Mouse (Mus musculus) forebrain, embryonic 11.5 days (tissue): ENCODE measurements at regions not wholly inside any gene's neighbourhood (a gene's known extent, or its start where the extent isn't known, plus 50 kb on each side); places are given as distances from the start of the nearest gene placed in this dataset.

Experiments
- ATAC-seq: fragments of 200-750 bp; cut with Nextera tagmentation; replicated peaks from 2 replicates; pipeline ENCODE4 v1.8.0; 2017; ENCODE audit warnings: moderate TSS enrichment; ENCODE audit not compliant: low FRiP score
- DNase-seq: peaks from one replicate; pipeline ENCODE4 v3.0.0-alpha.2; 2017; ENCODE audit warnings: low spot score
- H3K27ac ChIP-seq: fragments of 300-500 bp; sonication (generic); 2 replicates; pipeline ENCODE4 v1.5.1; 2014; ENCODE audit warnings: low read depth, low read length
- H3K27me3 ChIP-seq: fragments of 300-500 bp; sonication (generic); 2 replicates; pipeline ENCODE4 v1.6.1; 2014; ENCODE audit warnings: mild to moderate bottlenecking, low read length, mixed read lengths; ENCODE audit not compliant: control insufficient read depth, insufficient read depth
- H3K36me3 ChIP-seq: fragments of 300-500 bp; sonication (generic); 2 replicates; pipeline ENCODE4 v1.6.1; 2014; ENCODE audit warnings: mild to moderate bottlenecking, low read length, moderate library complexity, mixed read lengths; ENCODE audit not compliant: control insufficient read depth, insufficient read depth
- H3K4me1 ChIP-seq: fragments of 300-500 bp; sonication (generic); replicated peaks from 2 replicates; pipeline ENCODE4 v1.6.1; 2014; ENCODE audit warnings: low read length, mixed read lengths; ENCODE audit not compliant: control insufficient read depth, insufficient read depth
- H3K4me2 ChIP-seq: fragments of 300-500 bp; sonication (generic); 2 replicates; pipeline ENCODE4 v1.6.1; 2014; ENCODE audit warnings: low read depth, mild to moderate bottlenecking, low read length, moderate library complexity, mixed read lengths; ENCODE audit not compliant: severe bottlenecking
- H3K4me3 ChIP-seq: fragments of 300-500 bp; sonication (generic); 2 replicates; pipeline ENCODE4 v1.5.1; 2014; ENCODE audit warnings: low read depth, low read length
- H3K9ac ChIP-seq: fragments of 300-500 bp; sonication (generic); 2 replicates; pipeline ENCODE4 v1.6.1; 2014; ENCODE audit warnings: low read length
- H3K9me3 ChIP-seq: fragments of 300-500 bp; sonication (generic); 2 replicates; pipeline ENCODE4 v1.6.1; 2016; ENCODE audit warnings: low read length, mixed read lengths; ENCODE audit not compliant: control insufficient read depth
- WGBS: fragments of 180-500 bp; shearing (Covaris S2); extraction: QIAGEN DNeasy Blood & Tissue Kit; methylation state at CpG from one replicate; pipeline ENCODE4 v1.1.7; 2014; 5-methylcytosine and 5-hydroxymethylcytosine counted together

DNA sequence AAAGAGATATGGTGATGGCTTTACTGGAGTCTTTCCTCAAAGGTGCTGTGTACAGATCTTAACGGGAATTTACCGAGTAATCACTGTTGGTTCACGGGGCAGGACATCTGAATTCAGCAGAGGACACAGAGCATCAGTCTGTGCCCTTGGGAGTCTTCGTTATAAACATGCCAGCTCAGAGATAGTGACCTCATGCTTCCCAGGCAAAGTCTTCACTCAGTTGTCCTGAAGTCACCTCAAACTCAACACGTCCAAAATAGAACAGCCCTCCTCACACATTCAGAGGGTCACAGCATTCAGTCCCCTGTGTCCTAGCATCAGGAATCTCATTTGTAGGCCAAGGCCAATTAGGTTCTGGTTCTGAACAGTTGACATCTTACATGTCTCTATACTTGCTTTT is 151.9 kb upstream of the Nrip1 start:
- Histone ChIP-seq H3K4me2 (no peak overlapping the region), H3K27ac (no peak overlapping the region), H3K4me3 (no peak overlapping the region), H3K9ac (no peak overlapping the region), H3K27me3 (no peaks in the 10 kb centered on the region), H3K4me1 (no peaks in the 10 kb centered on the region), H3K36me3 (no peaks in the 10 kb centered on the region), H3K9me3 (no peaks in the 10 kb centered on the region)
- ATAC-seq (no peak), DNase-seq (no peak)
- WGBS: 86% methylated on average over 5 of the region's 5 CpGs

- Histone ChIP-seq H3K27me3 (no peaks in the 10 kb centered on the region), H3K4me3 (no peak overlapping the region), H3K27ac (no peak overlapping the region), H3K9me3 (no peaks in the 10 kb centered on the region), H3K4me2 (no peak overlapping the region), H3K9ac (no peak overlapping the region), H3K4me1 (no peaks in the 10 kb centered on the region), H3K36me3 (no peaks in the 10 kb centered on the region)
- 84% methylated on average over 4 of the region's 4 CpGs for WGBS
- no peak for ATAC-seq
- no peak for DNase-seq
These were observed 151.3 kb upstream of the Nrip1 start for GRCm38 (mm10) chr16:76524921-76525320.

GRCm38 (mm10) chr16:76521142-76521541 is 147.5 kb upstream of the Nrip1 start:
- no peak overlapping the region for H3K4me3 ChIP-seq
- H3K27me3 ChIP-seq: no peaks in the 10 kb centered on the region
- no peaks in the 10 kb centered on the region for H3K4me1 ChIP-seq
- 94% methylated on average over 6 of the region's 6 CpGs for WGBS
- no peaks in the 10 kb centered on the region for H3K9me3 ChIP-seq
- DNase-seq (no peak), ATAC-seq (no peak)
- no peak overlapping the region for H3K4me2 ChIP-seq
- no peaks in the 10 kb centered on the region for H3K36me3 ChIP-seq
- H3K27ac ChIP-seq: no peak overlapping the region
- H3K9ac ChIP-seq: no peak overlapping the region

GRCm38 (mm10) chr16:76520643-76520993 is 147.0 kb upstream of the Nrip1 start:
- no peaks in the 10 kb centered on the region for H3K36me3 ChIP-seq
- H3K4me1 ChIP-seq: no peaks in the 10 kb centered on the region
- H3K4me3 ChIP-seq: no peak overlapping the region
- 77% methylated on average over 3 of the region's 3 CpGs for WGBS
- no peaks in the 10 kb centered on the region for H3K27me3 ChIP-seq
- H3K9ac ChIP-seq: no peak overlapping the region
- H3K4me2 ChIP-seq: no peak overlapping the region
- ATAC-seq: no peak
- H3K9me3 ChIP-seq: no peaks in the 10 kb centered on the region
- no peak for DNase-seq
- no peak overlapping the region for H3K27ac ChIP-seq

- Histone ChIP-seq H3K4me1 (no peaks in the 10 kb centered on the region), H3K4me3 (no peak overlapping the region), H3K9me3 (no peaks in the 10 kb centered on the region), H3K9ac (no peak overlapping the region), H3K27ac (no peak overlapping the region), H3K27me3 (no peaks in the 10 kb centered on the region), H3K36me3 (no peaks in the 10 kb centered on the region), H3K4me2 (no peak overlapping the region)
- 91% methylated on average over 10 of the region's 10 CpGs for WGBS
- DNase-seq (no peak), ATAC-seq (no peak)
These were observed 146.4 kb upstream of the Nrip1 start for GRCm38 (mm10) chr16:76519911-76520642.

DNA sequence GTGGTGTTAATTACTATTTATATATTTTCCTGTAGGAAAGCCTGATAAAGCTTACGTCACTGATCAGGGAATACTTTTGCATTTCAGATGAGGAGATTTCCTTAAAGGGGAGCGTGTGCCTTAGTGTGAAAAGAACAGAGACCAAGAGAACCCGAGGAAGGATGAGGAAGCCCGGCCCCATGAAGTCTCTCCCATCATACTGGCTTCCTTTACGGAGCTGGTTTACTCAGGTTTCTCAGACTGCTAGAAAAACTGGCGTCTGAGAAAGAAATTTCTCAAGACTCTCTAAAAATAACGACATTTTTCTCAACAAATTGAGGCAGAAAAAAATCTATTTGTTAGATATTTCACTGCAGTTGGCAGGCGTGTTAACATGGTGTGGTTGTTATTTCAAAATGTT is 137.2 kb upstream of the Nrip1 start:
- DNase-seq (no peak), ATAC-seq (no peak)
- H3K27ac ChIP-seq: no peak overlapping the region
- no peaks in the 10 kb centered on the region for H3K36me3 ChIP-seq
- H3K4me2 ChIP-seq: no peak overlapping the region
- WGBS: 76% methylated on average over 8 of the region's 8 CpGs
- H3K9ac ChIP-seq: no peak overlapping the region
- H3K9me3 ChIP-seq: no peaks in the 10 kb centered on the region
- no peaks in the 10 kb centered on the region for H3K4me1 ChIP-seq
- H3K27me3 ChIP-seq: no peaks in the 10 kb centered on the region
- H3K4me3 ChIP-seq: no peak overlapping the region

GRCm38 (mm10) chr16:76509109-76509650 is 135.6 kb upstream of the Nrip1 start:
- DNase-seq (no peak), ATAC-seq (no peak)
- H3K4me3 ChIP-seq: no peak overlapping the region
- H3K9ac ChIP-seq: no peak overlapping the region
- no peaks in the 10 kb centered on the region for H3K9me3 ChIP-seq
- no peaks in the 10 kb centered on the region for H3K36me3 ChIP-seq
- no peak overlapping the region for H3K27ac ChIP-seq
- H3K4me2 ChIP-seq: no peak overlapping the region
- WGBS: 92% methylated on average over 6 of the region's 6 CpGs
- no peaks in the 10 kb centered on the region for H3K27me3 ChIP-seq
- no peaks in the 10 kb centered on the region for H3K4me1 ChIP-seq

GRCm38 (mm10) chr16:76507191-76507746 is 133.6 kb upstream of the Nrip1 start:
- Histone ChIP-seq H3K36me3 (no peaks in the 10 kb centered on the region), H3K4me3 (no peak overlapping the region), H3K27me3 (no peaks in the 10 kb centered on the region), H3K9ac (no peak overlapping the region), H3K27ac (no peak overlapping the region), H3K4me2 (no peak overlapping the region), H3K9me3 (no peaks in the 10 kb centered on the region), H3K4me1 (no peaks in the 10 kb centered on the region)
- DNase-seq (no peak), ATAC-seq (no peak)
- 88% methylated on average over 5 of the region's 5 CpGs for WGBS

DNA sequence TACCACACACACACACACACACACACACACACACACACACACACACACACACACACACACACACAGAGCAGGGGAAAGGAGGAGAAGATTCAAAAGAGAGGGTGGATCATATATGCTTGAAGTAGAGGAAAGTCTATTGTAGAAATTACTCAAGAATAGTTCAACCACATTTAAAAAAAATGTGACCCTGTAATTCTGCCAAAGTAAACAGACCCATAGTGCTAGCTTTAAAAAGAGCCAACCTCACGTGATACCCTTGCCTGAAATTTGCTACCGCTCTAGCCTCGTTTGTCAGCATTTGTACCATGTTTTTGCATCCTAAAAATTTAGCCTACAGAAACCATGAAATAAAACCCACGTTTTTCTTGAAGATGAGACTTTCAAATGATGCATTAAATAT is 132.6 kb upstream of the Nrip1 start:
- H3K9ac ChIP-seq: no peak overlapping the region
- no peak for ATAC-seq
- H3K4me1 ChIP-seq: no peaks in the 10 kb centered on the region
- no peaks in the 10 kb centered on the region for H3K9me3 ChIP-seq
- no peaks in the 10 kb centered on the region for H3K27me3 ChIP-seq
- 78% methylated on average over 4 of the region's 4 CpGs for WGBS
- H3K4me2 ChIP-seq: no peak overlapping the region
- no peaks in the 10 kb centered on the region for H3K36me3 ChIP-seq
- no peak overlapping the region for H3K4me3 ChIP-seq
- H3K27ac ChIP-seq: no peak overlapping the region
- DNase-seq: no peak
